Mouse (Mus musculus) ZHBTc4 (cell line): ENCODE data around the gene Pitx2.
A peak's percentile ranks its signal among the peaks of the same experiment; 100 is the strongest.

Source experiments
- DNase-seq: peaks from one replicate; pipeline ENCODE4 v3.0.0-alpha.2; 2011; ENCODE audit warnings: low read depth, low spot score

Pitx2 gene

DNA sequence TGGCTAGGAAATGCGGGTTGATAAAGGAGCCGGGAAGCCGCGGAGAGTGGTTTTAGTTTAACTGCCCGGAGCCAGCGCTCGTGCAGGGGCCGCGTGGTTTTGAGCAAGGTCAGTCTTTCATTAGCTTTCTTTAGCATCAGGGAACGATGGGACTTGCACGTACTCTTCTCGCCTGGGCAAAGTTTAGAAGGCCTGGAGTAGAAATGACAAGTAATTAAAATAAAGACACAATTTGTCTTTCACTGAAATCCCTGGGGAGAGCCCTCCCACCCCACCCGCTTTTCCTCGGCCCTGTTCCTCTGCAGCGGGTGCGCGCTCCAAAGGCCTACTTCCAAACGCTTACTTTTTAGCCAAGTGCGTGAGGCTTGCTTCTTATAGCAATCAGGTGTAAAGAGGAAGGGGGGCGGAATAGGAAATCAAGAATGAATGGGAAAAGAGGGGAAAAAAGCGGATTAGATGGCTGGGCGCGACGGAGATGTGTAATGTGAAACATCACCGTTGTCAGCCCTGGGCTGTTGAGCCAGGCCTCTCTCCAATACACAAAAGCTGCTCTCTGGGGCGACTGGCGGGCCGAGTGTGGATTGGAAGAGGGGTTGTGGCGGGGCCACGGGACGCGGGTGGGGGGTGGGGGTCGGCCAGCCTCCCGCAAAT, 17.4 kb downstream of the Pitx2 start:
- peak; percentile 65 for DNase-seq

DNA sequence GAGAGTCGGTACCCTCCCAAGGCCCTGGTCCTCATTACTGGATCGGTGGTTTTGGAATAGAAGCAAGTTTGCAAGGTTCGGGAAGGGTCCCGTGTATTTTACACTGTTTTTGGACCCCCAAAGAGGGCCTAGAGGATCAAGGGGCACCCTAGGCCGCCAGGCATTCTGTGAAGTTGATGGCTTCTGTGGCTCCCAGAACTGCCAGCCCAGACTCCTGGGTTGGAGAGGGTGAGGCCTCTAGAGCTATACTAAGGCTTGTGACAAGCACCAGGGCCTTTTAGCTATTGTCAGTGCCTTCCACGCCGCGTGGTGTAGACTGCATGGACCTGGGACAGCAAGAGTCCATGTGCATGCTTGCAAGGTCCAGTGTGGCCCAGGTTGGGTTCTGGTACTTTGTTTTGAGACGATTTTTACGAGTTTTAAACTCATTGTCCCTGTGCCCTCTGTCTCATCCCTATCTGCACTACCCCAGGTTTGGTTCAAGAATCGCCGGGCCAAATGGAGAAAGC, 18.2 kb downstream of the Pitx2 start:
- no peak for DNase-seq

DNA sequence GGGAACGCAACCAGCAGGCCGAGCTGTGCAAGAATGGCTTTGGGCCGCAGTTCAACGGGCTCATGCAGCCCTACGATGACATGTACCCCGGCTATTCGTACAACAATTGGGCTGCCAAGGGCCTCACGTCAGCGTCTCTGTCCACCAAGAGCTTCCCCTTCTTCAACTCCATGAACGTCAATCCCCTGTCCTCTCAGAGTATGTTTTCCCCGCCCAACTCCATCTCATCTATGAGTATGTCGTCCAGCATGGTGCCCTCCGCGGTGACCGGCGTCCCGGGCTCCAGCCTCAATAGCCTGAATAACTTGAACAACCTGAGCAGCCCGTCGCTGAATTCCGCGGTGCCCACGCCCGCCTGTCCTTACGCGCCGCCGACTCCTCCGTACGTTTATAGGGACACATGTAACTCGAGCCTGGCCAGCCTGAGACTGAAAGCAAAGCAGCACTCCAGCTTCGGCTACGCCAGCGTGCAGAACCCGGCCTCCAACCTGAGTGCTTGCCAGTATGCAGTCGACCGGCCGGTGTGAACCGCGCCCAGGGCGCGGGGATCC, 18.8 kb downstream of the Pitx2 start:
- peak; percentile 59 for DNase-seq

DNA sequence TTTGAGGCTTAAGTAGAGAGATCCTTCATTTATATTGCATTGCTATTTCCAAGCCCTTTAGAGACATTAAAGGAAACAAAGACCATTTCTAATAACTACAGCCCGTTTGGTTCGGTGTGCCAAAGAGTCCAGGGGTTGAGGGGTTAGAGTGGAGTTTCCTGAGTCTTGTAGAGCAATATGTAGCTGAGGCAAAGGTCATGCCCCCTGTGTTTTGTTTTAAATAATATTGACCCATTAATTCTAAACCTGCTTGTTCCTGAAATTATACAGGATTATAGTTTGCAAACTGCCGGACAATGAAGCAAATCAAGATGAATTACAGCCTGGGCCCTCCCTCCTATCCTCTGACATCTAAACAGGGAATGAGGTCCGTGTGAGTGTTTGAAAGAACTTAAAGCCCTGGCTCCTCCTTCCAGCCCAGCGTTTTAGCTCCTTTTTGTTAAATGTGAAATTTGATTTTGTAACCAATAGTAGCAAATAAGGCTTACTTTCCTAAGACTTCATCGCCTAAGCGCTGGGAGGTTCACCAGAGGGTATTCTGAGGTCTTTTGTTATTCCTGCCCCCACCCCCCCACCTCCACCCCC, 20.5 kb downstream of the Pitx2 start:
- DNase-seq: no peak

DNA sequence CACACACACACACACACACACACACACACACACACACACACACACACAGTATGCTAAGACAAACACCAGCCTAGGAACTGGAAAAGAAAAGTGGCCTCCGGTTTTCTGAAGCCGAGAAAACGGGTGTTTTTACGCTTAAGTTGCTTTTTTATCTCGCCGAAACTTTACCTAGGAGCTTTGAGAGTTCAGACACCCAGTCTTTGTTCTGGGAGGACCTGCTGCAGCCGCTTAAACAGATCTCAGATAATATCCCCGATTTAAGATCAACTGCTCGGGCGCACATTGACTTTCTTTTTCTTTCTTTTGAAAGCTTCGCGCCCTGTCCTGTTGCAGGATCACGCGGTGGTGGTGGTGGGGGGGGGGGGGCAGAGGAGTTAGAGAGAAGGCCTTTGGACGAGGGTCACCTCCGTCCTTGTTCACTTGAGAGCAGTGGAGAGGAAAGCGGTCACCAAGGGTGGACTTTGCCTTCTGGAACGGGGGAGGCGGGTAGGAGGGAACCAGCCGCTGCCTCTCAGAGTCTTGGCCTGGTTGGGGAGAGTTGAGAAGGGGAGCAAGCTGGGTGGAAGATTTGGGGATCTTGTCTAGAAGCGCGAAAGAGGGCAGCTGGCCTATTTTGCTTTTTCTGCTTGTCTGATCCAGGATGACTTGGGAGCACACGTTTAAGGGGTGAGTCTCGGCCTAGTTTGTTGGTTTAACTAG, 21.2 kb downstream of the Pitx2 start:
- DNase-seq: no peak

DNA sequence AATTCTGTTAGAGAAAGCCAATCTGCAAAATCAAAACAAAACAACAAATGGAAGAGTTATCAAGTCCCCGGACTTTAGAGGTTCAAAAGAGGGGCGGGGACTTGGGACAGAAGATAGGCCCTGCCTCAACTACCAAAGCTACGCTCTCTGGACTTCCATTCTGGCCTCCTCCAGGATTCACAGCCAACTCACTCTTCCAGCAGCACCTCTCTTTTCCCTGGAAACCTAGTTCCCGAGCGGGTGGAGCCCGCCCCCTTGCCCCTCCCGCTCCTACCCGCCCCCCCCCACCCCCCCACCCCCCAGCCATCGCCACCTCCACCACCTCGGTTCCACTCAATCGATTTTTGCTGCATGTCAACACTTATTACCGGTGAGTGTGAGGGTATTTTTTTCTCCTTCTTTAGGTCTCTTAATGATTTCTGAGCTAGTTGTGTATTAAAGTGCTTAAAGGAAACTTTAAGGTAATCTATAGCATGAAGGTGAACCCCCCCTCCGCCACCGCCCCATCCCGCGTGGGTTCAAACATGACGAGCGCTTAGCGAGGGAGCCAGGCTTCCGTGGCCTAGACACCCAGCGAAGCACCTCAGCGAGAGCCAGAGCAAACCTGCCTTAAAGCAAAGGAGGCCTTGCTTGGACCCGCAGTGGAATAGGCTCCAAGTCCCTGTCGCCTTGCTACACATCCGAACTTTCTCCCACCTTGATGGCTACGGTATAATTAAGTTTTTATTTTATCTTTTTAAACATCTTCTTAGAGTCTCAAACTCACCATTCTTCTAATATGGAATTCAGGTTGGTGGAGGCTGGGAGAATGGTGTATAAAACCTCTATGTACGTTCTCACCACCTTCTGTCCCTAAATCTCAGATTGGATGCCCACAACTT, 21.9 kb downstream of the Pitx2 start:
- no peak for DNase-seq

DNA sequence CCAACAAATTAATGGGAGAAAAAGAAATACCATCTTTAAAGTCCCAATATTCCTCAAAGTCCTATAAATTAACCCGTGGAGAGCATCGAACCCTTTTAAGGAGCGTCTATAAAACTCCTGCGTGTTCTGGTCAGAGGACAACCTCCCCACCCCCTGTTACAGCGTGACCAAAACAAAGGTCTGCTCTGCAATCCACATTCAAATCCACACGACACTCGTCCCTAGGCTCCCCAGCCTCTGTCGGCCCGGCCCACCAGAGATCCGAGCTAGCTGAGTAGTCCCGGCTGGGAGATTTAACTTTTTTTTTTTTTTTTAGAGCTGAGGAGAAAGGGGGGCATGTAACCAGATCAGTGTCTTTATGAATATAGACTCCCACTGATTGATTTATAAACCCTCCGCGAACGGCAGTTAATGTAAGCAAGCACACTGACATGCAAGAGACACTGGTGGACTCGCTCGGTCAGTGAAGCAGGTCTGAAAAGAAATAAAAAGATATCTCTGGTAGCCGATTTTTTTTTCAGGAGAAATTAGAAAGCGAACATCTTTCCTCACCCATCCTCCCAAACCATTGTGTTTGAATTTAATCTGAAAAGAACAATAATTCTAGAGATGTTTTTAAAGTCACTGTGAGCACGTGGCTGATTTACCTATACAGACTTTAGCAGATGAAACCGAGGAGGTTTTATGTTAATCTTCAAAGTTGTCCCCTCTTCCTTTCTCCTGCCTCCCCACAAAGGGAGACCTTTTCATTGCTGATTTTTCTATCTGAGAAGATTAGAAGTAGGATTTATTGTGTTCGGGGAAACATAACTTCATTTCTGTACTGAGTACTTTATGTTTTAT, 23.0 kb downstream of the Pitx2 start:
- no peak for DNase-seq

DNA sequence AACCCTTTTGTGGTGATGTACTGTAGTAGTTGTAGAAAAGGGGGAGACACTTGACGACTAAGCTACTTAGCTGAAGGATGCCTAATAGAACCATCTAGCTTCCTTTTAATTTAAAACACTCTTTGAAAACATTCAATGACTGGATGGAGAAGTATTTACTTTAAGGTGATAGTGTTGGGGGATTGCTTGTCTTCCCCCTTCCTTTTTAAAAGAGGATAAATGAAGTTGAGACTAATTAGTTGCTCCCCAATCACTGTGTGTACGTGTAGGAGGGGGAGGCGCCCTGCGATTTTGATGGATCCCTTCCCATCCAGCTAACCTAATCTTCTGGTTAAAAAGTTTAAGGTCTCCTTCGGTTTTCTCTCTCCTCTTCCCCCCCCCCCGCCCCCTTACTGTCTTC, 23.7 kb downstream of the Pitx2 start:
- DNase-seq: no peak

DNA sequence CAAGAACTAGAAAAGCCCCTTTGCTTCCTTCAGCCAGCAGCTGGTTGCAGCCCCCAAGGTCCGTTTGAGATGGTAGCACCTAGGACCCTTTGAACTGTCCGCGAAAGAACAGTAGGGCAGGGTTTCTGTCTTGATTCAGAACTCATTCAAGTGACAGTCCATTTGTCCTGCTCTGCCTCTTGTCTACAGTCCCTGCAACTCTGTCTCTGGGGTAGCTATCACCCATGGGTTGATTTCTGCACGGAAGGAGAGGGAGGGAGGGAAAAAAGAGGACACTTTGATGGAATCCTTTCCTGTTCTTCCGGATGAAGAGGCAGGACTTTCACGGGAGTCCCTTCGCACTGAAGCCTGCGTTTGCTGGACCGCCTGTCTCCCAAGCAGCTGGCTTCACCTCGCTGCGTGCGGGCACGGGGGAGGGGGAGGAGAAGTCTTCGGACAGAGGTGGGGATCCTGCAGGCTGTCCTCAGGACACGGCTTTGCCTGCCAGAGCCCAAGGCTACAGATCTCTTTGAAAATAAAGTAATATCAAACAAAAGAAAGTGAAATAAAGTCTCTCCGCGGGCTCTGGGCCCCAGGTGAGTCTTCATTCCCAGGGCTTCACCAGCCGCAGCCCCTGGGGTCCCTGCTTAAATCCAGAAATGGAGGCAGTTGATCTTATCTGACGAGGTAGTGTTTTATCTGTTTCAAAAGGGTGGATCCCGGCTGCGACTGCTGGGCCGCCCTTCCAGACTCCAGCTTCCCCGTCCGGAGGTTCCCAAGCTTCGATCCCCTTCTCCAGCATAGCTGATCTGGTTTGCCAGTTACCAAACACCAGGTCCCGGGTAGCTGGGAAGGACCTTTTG, 24.5 kb downstream of the Pitx2 start:
- DNase-seq: peak; percentile 40

DNA sequence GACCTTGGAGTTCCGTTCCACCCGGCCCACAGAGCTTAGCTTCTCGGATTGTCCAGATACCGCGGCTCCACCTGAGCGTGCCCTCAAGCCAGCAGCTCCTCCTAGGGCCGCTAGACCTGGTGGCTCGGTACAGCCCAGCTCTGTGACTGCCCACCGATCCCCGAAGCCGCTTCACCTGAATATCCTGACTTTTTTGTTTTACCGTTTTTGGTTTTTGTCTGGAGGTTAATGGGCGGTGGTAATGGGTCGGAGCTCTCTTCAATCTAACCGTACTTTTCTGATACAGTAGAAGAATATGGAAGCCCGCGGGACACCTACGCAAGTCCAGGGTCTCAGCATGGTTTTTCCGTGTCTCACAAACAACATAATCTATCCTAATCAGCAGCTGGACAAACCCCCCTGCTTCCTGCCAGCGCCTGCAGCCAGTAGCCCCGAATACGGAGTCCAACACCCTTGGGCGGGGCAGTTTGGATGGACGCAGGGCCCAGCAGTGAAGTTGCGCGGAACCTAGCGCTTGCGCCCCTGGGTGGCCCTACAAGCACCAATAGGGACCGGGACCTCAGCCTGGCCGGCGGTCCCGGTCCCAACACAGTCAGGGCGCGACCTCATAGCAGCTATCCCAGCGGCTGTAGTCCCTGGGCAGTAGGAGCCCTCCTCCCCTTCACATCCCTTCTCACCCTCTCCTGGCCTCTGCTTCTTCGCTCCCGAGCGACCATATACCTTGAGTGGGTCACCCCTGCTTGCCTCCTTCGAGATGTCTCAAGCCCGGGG, 25.3 kb downstream of the Pitx2 start:
- DNase-seq: no peak

DNA sequence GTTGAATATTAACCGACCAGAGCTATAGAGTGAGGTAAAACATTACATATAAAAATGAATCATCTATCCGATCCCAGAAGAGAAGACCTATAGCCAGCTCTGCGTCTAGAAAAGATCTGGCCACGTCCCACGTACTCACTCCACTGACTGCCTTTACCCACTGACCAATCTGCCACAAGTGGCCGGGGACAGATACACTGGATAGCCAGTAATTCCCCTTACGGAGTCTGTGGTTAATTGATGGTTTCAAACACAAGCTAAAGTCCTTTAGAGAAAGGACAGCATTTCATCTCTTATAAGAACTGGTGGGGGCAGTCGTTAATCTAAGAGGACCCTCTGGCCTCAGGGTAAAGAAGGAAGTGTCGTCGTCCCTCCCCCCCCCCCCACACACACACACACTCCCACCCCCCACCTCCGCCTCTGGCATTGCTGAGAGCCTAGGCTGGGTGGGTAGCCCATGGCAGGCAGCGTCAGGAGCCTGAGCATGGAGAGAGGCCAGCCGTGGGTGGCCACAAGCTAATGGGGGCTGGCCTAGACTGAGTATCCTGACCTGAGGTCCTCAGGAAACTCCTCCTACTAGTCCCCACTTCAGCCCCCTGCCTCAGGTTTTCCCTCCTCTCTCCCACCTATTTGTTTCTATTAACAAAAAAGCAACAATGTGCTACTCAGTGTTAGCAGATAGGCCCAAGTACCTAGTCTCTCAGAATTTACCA, 26.1 kb downstream of the Pitx2 start:
- no peak for DNase-seq

DNA sequence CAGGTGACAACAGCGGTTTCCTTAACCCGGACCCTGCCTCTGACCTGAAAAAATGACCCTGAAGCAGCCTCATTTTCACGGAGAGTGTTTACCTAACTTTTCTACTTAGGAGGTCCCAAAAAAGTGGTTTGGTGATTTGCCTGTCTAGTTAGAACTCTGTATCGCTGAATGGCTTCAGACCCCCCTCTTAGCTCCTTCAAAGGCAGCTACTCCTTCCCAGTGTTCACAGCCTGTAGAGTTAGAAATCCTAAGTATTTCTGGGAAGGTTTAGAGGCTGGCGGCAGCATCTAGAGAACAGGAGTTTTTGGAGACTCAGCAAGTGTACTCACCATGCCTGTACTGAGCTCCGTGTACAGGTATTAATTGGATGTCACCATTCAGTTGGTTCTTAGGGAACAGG, 27.0 kb downstream of the Pitx2 start:
- no peak for DNase-seq

DNA sequence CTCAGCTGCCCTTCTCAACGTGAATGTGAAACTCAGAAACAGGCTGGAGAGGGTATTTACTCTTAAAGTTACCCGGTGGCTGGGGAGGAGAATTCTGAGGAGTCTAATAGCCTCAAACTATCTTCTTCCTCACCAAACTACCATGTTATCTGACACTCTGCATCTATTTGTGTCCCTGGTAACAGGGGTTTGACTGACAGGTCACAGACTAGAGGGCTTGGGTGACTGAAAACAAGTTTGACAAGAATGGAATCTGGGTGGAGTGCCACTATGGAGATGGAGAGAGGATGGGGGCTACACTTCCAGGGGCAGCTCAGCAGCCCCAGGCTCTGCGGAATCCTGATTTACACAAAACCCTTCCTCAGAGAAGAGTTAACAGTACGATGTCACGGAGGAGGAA, 27.7 kb downstream of the Pitx2 start:
- no peak for DNase-seq

DNA sequence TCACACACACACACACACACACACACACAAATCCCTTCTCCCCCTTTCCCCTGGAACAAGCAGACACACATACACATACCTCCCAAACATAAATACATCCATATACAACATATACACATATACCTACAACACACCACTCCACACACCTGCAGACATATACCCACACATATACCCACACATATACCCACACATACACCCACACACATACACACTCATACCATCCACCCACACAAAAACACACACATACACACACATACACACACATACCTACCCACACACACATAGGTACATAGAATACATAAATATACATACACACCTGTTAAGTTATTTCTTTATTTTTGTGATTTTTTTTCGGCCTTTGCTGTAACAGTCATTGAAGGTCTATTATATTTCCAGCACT, 38.3 kb downstream of the Pitx2 start:
- DNase-seq: no peak

DNA sequence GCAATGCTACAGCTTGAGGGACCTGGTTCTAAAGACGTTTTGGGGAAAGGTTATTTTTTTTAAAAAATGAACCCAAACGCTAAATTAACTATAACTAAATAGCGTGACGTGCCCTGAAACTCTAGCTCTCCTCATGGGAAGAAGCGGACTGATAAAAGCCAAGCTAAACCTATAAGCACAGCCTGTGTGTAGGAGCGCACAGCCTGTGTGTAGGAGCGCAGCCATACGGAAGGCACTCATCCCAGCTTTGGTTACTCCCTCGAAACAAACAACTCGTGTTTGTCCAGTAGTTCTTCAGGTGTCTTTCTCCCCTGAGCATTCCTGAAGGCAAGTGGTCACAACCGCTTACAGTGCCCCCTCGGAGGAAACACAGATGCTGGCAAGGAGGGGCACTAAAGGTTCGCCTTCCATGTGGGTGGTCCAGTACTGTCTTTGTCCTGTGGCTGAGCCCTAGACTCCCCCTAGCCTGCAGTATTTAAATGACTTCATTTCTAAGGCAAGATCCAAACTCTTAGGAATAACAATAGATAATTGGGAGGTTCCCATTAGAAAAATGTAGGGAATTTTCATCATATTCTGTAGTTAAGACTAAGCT, 39.1 kb downstream of the Pitx2 start:
- peak; percentile 39 for DNase-seq

DNA sequence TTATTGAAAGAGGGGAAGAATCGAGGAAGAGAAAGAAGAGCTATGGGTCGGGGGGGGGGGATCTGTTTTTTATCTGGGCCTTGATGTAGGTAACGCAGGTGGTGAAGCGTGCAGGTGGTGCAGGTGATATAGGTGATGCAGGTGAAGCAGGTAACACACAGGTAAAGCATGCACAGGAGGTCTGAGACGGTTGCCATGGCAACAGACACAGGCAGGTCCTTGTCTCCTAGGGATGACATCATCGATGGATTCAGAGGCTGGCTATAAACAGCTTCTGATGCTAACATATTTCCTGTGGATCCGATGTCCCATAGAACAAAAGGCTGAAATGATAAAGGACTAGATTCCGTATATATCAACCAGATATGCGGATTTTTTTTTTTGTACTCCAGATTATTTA, 51.3 kb downstream of the Pitx2 start:
- DNase-seq: no peak

DNA sequence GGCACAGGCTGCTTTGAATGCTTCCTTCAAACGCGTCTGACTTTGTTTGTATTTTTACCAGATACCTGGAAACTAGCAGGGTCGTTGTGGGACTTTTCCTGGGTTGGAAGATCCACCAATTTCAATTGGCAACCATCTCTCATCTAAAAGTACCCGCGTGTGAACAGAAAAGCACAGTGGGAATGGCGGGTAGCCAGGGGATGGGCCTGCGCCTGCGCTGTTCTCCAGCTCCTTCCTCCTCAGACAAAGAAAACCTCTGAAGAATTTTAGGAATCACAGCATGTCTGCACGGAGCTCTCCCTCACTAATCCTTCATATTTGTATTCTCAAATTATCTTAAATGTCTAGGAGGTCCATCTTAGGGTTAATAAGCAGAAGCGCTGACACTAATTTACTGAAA, 54.6 kb downstream of the Pitx2 start:
- DNase-seq: peak; percentile 24

DNA sequence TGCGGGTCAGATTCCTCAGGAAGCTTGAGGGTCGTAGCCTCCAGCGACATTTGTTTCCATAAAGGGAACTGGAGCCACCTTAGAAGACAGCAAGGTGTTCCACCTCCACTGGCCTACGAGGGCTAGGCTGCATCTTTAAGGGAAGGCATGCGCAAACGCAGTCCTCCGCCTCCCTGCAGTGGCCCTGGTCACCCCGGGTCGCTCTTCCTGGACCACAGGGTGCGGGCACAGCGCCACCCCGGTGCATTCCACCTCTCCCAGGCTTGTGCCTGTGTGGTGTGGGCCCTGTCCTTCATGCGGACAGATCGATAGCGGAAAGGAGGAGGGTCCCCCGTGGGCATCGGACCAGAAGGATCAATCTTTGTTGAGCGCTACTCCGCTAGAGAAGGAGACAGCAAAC, 56.6 kb downstream of the Pitx2 start:
- DNase-seq: peak; percentile 25
